Mouse (Mus musculus) kidney, embryonic 16.5 days (tissue): ENCODE data around the gene Foxn3. TPM values are rescaled to one million over a fixed set of nuclear protein-coding genes. Genes with fewer than 3 reads are reported as not detected.
"Not testable (repeated sequence)": the region's sequence is repeated elsewhere in the genome, so short reads cannot be mapped to it uniquely, and the experiment has no call there.

ENCODE experiments used
- ATAC-seq: fragments of 200-750 bp; cut with Nextera tagmentation; 2 replicates; pipeline ENCODE4 v1.8.0; 2017; ENCODE audit warnings: moderate TSS enrichment; ENCODE audit not compliant: low FRiP score, low TSS enrichment
- H3K27ac ChIP-seq: fragments of 300-500 bp; sonication (generic); 2 replicates; pipeline ENCODE4 v1.5.1; 2014; ENCODE audit warnings: low read length
- H3K27me3 ChIP-seq: fragments of 300-500 bp; sonication (generic); 2 replicates; pipeline ENCODE4 v1.6.1; 2014; ENCODE audit warnings: low read length, control low read depth, mixed read lengths; ENCODE audit not compliant: insufficient read depth
- H3K36me3 ChIP-seq: fragments of 300-500 bp; sonication (generic); 2 replicates; pipeline ENCODE4 v1.6.1; 2014; ENCODE audit warnings: low read length, control low read depth, mixed read lengths; ENCODE audit not compliant: insufficient read depth
- H3K4me1 ChIP-seq: fragments of 300-500 bp; sonication (generic); 2 replicates; pipeline ENCODE4 v1.6.1; 2014; ENCODE audit warnings: low read length, control low read depth, mixed read lengths; ENCODE audit not compliant: insufficient read depth
- H3K4me2 ChIP-seq: fragments of 300-500 bp; sonication (generic); replicated peaks from 2 replicates; pipeline ENCODE4 v1.6.1; 2014; ENCODE audit warnings: low read depth, low read length
- H3K4me3 ChIP-seq: fragments of 300-500 bp; sonication (generic); 2 replicates; pipeline ENCODE4 v1.5.1; 2014; ENCODE audit warnings: mild to moderate bottlenecking, low read length
- H3K9ac ChIP-seq: fragments of 300-500 bp; sonication (generic); replicated peaks from 2 replicates; pipeline ENCODE4 v1.6.1; 2014; ENCODE audit warnings: low read length
- H3K9me3 ChIP-seq: fragments of 300-500 bp; sonication (generic); 2 replicates; pipeline ENCODE4 v1.6.1; 2016; ENCODE audit warnings: low read length, control low read depth
- WGBS: fragments of 180-500 bp; shearing (Covaris S2); extraction: QIAGEN DNeasy Blood & Tissue Kit; methylation state at CpG from one replicate; pipeline ENCODE4 v1.1.7; 2014; 5-methylcytosine and 5-hydroxymethylcytosine counted together
- polyA plus RNA-seq: library from polyadenylated mRNA; unstranded; fragments of >200 nt; fragmentation: Nextera tagmentation; extraction: Ambion mirVana; gene quantifications from 2 replicates; pipeline ENCODE4 v1.2.1, GENCODE M21; 2015

Foxn3 gene
- polyA plus RNA-seq, 1 experiment from 2014 or later, result 54.0 TPM

DNA sequence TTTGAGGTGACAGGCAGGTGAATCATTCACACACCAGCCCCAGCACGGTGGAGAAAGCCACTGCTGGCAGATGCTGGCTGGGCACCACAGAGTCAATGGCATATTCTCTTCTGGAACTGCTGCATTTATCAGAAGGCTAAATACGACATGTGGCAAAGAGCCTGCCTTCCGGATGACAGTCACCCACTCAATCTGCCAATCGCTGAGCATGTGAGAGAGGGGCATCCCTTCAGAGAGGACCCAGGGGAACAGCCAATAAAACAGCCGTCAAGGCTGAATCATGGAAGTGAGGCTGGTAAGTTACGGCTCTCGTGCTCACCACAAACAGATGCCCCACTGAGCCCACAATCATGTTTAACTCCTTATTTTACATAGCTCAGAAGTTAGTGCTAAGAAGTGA, 366.4 kb downstream of the Foxn3 start:
- 68% methylated on average over 7 of the region's 7 CpGs for WGBS
- no peaks in the 10 kb centered on the region for H3K9me3 ChIP-seq
- no peak overlapping the region for H3K4me3 ChIP-seq
- H3K4me1 ChIP-seq, result peaks cover 18% of the 10 kb centered on the region
- no peak overlapping the region for H3K9ac ChIP-seq
- no peak overlapping the region for H3K27ac ChIP-seq
- H3K27me3 ChIP-seq, result no peaks in the 10 kb centered on the region
- no peak for ATAC-seq
- H3K4me2 ChIP-seq, result no peak overlapping the region
- 0 out of 2 replicates have a peak, but pooled peaks cover 3% of the 10 kb centered on the region for H3K36me3 ChIP-seq

DNA sequence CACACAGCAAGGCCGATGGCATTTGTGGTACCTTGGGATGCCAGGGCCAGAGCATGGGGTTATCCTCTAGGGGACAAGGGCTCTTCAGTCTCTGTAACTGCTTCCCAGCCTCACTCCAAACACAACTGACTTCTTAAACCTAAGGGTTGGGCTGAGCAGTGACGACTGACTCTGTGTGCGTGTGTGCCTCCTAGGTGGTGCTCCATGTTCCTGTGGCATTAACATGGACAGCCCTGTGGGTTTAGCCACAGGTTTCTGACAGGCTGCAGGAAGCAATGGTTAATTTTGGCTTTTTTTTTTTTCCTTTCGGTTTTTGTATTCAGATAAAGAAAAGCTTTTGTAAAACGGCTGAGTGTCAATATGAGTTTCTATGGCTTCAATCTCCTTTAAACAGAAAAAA, 367.7 kb downstream of the Foxn3 start:
- ATAC-seq, result no peak
- H3K4me3 ChIP-seq, result no peak overlapping the region
- H3K27ac ChIP-seq, result no peak overlapping the region
- no peaks in the 10 kb centered on the region for H3K27me3 ChIP-seq
- no peaks in the 10 kb centered on the region for H3K9me3 ChIP-seq
- H3K4me2 ChIP-seq, result no peak overlapping the region
- 95% methylated on average over 5 of the region's 5 CpGs for WGBS
- 0 out of 2 replicates have a peak, but pooled peaks cover 3% of the 10 kb centered on the region for H3K36me3 ChIP-seq
- no peak overlapping the region for H3K9ac ChIP-seq
- peaks cover 18% of the 10 kb centered on the region for H3K4me1 ChIP-seq

DNA sequence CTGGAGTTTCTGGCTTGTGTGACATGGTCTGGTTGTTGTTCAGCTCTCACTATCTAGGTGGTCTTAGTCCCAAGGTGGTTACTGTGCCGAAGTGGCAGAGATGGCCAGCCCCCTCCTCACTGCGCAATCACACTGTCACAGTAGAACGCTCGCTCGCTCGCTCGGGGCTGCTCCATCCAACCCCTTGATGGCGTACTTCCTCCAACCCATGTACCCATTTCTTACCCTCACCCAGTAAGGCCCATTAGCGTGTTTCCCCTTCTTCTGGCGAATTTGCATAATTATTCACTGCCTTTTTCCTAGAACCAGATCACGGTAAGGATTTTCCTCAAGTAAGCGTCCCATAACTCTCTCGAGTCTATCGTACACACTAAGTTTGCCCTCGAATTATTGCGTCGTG, 369.3 kb downstream of the Foxn3 start:
- not testable (repeated sequence) for ATAC-seq, H3K36me3 ChIP-seq, H3K27ac ChIP-seq, H3K4me2 ChIP-seq, H3K4me3 ChIP-seq, H3K9ac ChIP-seq, H3K9me3 ChIP-seq, H3K27me3 ChIP-seq
- peaks cover 12% of the 10 kb centered on the region for H3K4me1 ChIP-seq
- 94% methylated on average over 17 of the region's 17 CpGs for WGBS

DNA sequence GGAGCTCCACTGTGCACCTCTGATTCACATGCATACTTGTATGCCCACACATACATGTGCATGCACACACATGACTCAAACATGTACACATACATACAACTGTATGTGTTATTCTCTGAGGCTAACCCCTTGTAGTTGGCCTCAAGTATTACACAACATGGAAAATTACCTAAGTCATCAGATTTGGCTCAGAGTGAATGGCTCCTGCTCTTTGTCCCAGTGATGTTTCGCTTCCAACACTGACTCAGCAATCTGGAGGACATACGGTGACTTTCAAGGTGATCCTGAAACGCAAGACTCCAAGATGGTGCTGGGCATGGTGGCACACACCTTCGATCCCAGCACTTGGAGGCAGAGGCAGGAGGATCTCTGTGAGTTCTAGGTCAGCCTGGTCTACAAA, 375.7 kb downstream of the Foxn3 start:
- no peak overlapping the region for H3K9ac ChIP-seq
- H3K36me3 ChIP-seq, result no peaks in the 10 kb centered on the region
- 94% methylated on average over 4 of the region's 4 CpGs for WGBS
- no peak overlapping the region for H3K27ac ChIP-seq
- no peaks in the 10 kb centered on the region for H3K9me3 ChIP-seq
- no peak overlapping the region for H3K4me3 ChIP-seq
- H3K4me1 ChIP-seq, result no peaks in the 10 kb centered on the region
- H3K27me3 ChIP-seq, result no peaks in the 10 kb centered on the region
- ATAC-seq, result no peak
- H3K4me2 ChIP-seq, result no peak overlapping the region

DNA sequence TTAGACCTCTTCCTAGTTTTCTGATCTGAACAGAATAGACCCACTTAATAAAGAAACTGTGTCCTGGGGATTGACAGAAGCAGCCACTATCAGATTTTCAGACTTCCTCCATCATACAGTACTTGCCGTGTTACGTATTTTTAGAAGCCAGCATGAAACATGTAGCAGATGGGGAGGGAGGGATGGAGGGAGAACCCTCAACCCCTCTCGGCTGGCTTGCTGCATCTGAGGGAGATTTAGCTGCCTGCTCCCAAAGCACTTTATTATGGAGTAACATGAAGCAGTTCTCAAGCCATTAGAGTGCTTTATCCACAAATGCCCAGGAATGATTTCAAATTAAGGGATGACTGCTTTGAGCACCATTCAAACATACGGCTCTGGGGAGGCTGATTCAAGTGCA, 377.1 kb downstream of the Foxn3 start:
- H3K9ac ChIP-seq, result no peak overlapping the region
- 69% methylated on average over 4 of the region's 4 CpGs for WGBS
- H3K4me3 ChIP-seq, result no peak overlapping the region
- H3K27ac ChIP-seq, result no peak overlapping the region
- H3K4me1 ChIP-seq, result no peaks in the 10 kb centered on the region
- no peak overlapping the region for H3K4me2 ChIP-seq
- no peaks in the 10 kb centered on the region for H3K27me3 ChIP-seq
- no peak for ATAC-seq
- H3K36me3 ChIP-seq, result no peaks in the 10 kb centered on the region
- no peaks in the 10 kb centered on the region for H3K9me3 ChIP-seq

DNA sequence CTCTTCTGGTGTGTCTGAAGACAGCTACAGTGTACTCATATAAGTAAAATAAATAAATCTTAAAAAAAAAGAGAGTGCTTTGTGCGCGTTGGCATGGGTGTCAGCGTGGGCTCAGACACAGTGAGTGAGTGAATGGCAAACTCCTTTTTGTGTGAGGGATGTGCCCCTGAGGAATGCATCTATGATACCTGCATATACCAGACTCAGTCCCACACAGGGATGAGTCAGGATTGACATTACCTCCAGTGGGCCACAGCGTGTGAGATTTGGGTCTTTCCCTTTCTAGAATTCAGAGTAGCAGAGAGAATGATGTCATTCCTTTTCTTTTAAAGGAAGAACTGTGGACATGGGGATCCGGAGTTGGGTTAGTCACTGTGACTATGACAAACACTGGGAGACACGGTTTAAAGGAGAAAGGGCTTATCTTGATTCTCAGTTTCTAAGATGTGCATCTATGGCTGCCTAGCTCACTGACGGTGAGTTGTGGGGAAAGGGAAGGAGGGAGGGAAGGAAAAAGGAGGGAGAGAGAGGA, 380.1 kb downstream of the Foxn3 start:
- no peak for ATAC-seq
- no peaks in the 10 kb centered on the region for H3K4me1 ChIP-seq
- WGBS, result 82% methylated on average over 7 of the region's 7 CpGs
- no peak overlapping the region for H3K9ac ChIP-seq
- no peak overlapping the region for H3K27ac ChIP-seq
- H3K27me3 ChIP-seq, result no peaks in the 10 kb centered on the region
- H3K9me3 ChIP-seq, result peaks cover 4% of the 10 kb centered on the region; the same call in 1 of the 2 replicates
- no peaks in the 10 kb centered on the region for H3K36me3 ChIP-seq
- H3K4me3 ChIP-seq, result no peak overlapping the region
- H3K4me2 ChIP-seq, result no peak overlapping the region

DNA sequence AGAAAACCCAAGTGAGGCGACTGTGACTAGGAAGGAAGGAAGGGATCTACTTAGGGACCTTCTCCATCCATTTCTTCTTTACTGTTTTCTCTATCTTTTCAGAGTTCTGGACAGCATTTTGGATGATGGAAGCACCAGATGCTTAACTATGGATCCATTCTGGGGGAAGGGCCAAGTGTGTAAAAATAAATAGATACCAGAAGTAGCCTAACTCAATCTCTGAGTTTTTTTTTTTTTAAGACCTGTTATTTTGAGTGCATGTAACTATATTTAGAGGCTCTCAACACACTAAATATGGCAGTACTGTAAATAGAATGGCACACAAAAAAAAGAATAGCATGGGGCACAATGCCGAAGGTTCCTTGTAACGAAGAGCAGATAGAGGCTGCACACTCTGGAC, 381.0 kb downstream of the Foxn3 start:
- Histone ChIP-seq H3K4me2 (no peak overlapping the region), H3K9me3 (peaks cover 4% of the 10 kb centered on the region; the same call in 1 of the 2 replicates), H3K27me3 (no peaks in the 10 kb centered on the region), H3K9ac (no peak overlapping the region), H3K36me3 (no peaks in the 10 kb centered on the region), H3K4me1 (no peaks in the 10 kb centered on the region), H3K4me3 (no peak overlapping the region), H3K27ac (no peak overlapping the region)
- ATAC-seq, result no peak
- whole genome bisulfite sequencing, result 88% methylated on average over 3 of the region's 3 CpGs

DNA sequence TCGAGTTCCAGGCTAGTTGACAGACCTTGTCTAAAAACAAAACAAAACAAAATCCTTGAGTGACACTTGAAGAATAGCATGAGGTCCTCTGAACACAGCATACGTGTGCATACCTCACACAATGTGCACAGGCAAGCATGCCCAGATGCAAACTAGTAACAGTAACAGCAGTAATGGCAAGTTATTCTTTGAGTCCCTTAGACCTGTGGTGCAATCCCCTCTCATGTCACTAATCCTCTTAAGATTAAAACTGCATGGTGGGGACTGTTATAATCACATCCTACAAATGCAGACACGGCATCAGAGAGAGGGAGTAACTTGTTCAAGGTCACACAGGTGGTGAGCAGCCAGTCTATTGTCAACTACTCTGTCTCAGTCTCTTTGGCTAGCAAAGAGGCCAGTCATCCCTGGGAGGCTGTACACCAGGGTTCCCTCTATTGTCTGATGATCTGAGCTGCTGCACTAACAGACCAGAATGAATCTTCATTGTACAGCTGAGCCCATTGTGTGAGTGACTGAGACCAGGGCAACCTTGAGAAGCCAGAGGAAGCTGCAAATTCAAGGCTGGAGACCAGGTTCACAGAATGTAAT, 383.1 kb downstream of the Foxn3 start:
- Histone ChIP-seq H3K27me3 (no peaks in the 10 kb centered on the region), H3K9ac (no peak overlapping the region), H3K4me1 (no peaks in the 10 kb centered on the region), H3K36me3 (no peaks in the 10 kb centered on the region), H3K4me2 (no peak overlapping the region), H3K4me3 (no peak overlapping the region), H3K9me3 (peaks cover 6% of the 10 kb centered on the region), H3K27ac (no peak overlapping the region)
- WGBS, result 65% methylated on average over 3 of the region's 3 CpGs
- no peak for ATAC-seq

DNA sequence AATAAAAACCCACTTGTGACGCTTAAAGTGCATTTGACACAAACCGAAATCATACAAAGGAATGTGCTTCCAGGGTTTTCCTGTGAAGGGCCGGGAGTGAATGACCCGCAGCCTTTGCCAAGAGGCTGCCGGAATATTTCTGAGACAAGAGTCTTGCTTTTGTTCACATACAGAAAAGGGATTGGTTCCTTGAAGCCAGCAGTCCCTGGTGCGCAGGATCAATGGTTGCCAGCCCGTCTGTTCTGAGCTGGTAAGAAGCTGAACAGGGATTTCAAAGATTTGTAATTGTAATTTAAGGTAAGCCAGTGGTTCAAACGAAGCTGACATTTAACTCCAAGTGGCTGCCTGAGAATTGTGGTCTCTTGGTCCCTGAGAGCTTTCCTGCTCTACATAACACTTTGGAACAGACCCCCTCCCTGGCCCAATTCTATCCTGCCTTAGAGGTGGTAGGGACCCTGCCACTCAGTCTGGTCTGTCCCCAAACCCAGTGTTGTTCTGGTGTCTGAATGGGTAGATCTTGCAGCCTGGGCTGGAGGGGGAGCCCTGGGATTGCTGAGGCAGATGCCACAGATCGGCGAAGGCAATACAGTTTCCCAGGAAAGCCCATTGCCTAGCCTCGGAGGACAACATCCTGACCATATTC, 388.3 kb downstream of the Foxn3 start:
- Histone ChIP-seq H3K4me3 (no peak overlapping the region), H3K4me1 (no peaks in the 10 kb centered on the region), H3K4me2 (no peak overlapping the region), H3K9me3 (peaks cover 6% of the 10 kb centered on the region), H3K9ac (no peak overlapping the region), H3K27me3 (no peaks in the 10 kb centered on the region), H3K36me3 (no peaks in the 10 kb centered on the region), H3K27ac (no peak overlapping the region)
- 63% methylated on average over 11 of the region's 11 CpGs for WGBS
- ATAC-seq, result no peak

DNA sequence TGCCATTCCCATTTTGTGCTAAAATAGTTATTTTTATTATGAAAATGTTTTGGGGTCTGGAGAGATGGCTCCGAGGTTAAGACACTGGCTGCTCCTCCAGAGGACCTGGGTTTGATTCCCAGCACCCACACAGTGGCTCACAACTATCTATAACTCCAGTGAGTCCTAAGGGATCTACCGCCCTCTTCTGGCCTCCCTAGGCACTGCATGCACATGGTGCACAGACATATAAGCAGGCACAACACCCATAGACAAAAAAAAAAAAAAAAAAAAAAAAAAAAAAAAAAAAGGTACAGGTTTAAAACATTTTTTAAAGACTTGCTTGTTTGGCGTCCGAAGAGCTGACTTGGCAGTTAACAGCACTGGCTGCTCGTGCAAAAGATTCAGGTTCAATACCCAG, 391.2 kb downstream of the Foxn3 start:
- no peak for ATAC-seq
- Histone ChIP-seq H3K4me2 (no peak overlapping the region), H3K27me3 (no peaks in the 10 kb centered on the region), H3K4me1 (no peaks in the 10 kb centered on the region), H3K9ac (no peak overlapping the region), H3K4me3 (no peak overlapping the region), H3K27ac (no peak overlapping the region), H3K9me3 (peaks cover 2% of the 10 kb centered on the region; the same call in 1 of the 2 replicates), H3K36me3 (no peaks in the 10 kb centered on the region)
- 82% methylated on average over 5 of the region's 5 CpGs for whole genome bisulfite sequencing
